Mouse (Mus musculus) lung, postnatal 25 days (tissue): ENCODE data around the gene Zic5.
"Not testable (repeated sequence)": the region's sequence is repeated elsewhere in the genome, so short reads cannot be mapped to it uniquely, and the experiment has no call there.

Experiments
- DNase-seq: peaks from one replicate; pipeline ENCODE4 v3.0.0; 2022; ENCODE audit warnings: low spot score

The Zic5 gene

GRCm38 (mm10) chr14:122463734-122464341 is 1.6 kb downstream of the Zic5 start:
- not testable (repeated sequence) for DNase-seq

GRCm38 (mm10) chr14:122463080-122463691 is 2.3 kb downstream of the Zic5 start:
- no peak for DNase-seq

DNA sequence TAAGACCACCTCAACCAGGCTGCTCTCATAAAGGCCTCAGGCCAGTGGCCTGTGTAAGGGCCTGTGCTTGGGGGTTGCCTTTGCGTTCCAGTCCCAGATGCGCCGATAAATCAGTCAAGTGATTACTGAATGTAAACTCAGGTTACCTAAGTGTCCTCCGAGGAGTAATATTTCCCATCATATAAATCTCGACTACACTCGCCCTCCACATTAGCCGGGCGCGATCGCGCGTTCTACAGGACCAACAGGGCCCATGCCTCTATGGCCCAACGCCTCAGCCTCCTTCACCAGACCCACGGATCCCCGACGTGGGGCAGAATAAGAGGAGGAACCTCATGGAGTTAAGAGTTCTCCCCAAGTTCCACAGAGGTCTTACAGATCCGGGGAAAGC is 2.8 kb downstream of the Zic5 start:
- DNase-seq: no peak

GRCm38 (mm10) chr14:122461966-122462365 is 3.5 kb downstream of the Zic5 start:
- no peak for DNase-seq

DNA sequence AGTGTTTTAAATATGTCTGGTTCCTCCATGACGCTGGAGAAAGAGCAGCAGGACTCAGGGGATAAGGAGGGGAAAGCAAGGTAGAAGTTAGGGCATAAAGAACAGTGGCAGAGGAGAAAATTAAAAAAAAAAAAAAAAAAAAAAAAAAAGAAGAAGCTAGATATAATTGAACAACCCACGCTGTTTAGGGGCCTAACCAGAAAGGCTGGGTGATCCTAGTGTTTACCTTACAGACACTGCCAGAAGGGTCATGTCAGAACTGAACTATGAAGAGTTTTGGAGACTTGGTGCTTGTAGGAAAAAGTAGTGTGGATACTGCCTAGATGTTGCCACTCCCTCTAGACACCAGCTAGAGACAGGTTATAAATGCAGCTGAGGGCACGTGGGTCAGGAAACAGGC is 4.0 kb downstream of the Zic5 start:
- DNase-seq: no peak

DNA sequence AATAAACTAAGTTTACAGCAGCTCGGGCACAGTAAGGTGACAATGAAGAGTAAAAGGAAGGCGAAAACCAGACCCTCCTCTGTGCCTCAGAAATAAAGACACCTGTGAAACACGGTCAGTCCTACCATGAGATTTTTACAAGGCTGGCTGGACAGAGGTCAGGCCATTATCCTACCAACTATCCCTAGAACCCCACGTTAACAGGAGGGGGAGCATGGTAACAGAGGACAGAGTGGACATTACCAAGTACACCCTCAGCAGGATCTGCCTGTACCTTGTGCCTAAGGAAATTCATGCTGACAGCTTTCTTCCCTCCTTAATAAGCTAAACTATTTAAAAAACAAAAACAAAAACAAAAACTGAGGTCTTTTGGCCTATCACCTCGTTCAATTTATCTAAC is 5.3 kb downstream of the Zic5 start:
- DNase-seq: no peak

- no peak for DNase-seq
Observed at GRCm38 (mm10) chr14:122459776-122460175, 5.7 kb downstream of the Zic5 start.

DNA sequence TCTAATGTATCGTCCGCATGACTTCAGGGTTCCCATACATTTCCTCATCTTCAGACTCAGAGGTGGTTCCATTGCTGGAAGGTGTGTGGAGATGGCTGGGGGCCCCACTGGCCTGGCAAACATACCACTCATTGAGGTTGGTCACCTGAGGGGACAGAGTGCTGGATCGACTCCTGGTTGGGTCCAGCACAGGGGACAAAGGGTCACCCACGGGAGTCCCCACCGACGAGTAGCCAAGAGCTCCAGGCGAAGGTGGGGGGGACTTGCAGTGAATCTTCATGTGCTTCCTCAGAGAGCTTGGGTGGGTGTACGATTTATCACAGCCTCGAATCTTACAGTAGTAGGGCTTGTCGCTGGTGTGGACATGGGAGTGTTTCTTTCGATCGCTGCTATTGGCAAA is 6.1 kb downstream of the Zic5 start:
- not testable (repeated sequence) for DNase-seq

DNA sequence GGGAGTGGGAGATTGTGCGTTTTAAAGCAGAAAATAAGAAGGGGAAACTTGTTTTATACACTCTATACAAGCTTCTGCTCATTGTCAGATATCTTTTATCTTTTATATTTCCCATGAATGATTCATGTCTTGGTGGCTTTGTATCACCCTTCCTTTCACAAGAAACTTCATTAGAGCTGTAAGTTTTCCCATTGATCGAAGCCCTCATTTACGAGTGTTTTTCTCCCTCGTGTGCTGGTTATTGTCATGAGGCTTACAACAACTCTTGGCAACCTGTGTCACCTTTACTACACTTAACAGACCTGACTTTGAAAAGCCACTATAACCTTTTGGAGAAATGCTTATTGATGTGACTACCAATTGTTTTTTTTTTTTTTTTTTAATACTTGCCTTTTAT is 9.9 kb downstream of the Zic5 start:
- DNase-seq: no peak

DNA sequence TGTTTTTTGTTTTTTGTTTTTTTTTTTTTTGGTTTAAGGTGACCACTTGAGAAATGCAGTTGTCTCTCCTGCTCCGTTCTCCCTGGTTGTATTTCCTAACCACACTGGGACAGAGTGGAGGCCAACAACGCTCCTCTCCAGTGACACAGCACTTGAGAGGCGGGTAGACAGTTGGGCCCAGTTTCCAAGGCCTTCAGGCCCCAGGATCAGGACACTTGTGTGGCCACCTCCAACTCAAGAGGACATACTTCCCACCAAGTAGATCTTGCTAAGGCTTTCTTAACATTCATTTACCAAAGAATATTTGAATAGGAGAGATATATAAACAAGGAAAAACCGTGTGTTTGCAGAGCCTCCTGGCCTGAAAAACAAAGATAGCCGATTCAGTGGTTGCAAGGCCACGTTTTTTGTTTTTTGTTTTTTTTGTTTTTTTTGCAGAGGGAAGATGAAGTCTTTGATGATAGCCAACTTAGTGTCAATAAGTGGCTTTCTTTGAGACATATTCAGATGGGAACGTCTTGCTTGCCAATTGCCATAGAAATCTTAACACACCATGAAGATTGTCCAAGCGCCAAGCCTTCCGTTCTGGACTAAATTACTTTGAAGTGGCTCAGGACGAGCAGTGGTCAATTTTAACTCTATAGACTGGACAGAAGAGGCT is 10.4 kb downstream of the Zic5 start:
- no peak for DNase-seq

- DNase-seq: no peak
Observed at GRCm38 (mm10) chr14:122453996-122454738, 11.3 kb downstream of the Zic5 start.

DNA sequence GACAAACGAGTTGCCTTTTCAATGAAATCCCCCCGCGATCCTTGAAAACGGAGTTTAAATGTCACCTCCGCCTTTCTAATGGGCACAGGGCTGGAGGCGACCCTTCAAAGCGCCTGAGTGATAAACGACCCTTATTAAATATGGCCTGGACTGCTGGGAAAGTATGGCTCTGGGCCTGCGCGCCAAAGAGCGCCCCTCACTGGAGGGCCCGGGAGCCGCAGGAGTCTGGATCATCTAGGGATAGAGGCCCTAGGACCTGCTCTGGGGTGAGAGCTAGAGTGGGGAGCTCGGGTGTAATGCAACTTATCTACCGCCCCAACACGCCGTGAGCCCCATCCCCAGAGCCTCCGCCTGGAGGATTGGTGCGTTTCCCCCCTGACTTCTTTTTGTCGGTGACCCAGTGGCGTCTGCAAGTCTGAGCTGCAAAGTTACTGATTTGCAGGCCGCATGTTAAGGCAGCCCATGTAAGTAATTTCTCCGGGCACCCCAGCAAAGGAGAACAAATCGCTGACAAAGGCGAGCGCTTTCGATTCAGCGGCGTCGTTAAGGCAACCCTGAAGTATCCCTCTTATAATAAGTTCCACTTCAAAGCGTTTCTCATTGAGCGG is 12.0 kb downstream of the Zic5 start:
- peak; percentile 42 for DNase-seq

GRCm38 (mm10) chr14:122452701-122453387 is 12.6 kb downstream of the Zic5 start:
- no peak for DNase-seq

DNA sequence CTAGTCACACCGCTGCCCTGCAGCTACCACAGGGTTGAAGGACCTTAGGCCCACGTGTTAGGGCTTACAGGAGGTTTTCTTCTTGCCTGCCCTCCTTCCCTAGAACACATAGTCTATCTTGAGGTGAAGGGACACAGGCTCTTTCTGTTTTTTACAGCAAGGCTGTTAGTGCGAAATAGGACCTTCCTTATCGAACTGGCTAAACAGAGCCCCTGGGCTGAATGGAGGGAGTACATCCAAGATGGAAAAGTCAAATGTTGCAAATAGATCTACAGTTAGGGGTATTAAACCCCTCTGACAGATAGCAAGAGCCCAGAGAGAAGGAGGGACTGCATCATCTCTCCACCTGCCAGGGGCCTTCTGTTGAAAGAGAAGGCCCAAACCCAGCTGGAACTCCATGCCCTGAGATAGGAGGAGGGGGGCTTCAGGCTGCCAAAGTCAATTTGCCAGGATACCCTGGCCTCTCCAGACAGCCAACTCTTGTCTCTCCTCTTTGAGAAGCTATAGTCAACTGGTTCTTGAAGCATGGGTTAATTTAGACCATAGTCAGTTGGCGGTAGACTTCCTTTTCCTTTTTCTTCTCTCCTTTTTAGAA is 13.8 kb downstream of the Zic5 start:
- no peak for DNase-seq

DNA sequence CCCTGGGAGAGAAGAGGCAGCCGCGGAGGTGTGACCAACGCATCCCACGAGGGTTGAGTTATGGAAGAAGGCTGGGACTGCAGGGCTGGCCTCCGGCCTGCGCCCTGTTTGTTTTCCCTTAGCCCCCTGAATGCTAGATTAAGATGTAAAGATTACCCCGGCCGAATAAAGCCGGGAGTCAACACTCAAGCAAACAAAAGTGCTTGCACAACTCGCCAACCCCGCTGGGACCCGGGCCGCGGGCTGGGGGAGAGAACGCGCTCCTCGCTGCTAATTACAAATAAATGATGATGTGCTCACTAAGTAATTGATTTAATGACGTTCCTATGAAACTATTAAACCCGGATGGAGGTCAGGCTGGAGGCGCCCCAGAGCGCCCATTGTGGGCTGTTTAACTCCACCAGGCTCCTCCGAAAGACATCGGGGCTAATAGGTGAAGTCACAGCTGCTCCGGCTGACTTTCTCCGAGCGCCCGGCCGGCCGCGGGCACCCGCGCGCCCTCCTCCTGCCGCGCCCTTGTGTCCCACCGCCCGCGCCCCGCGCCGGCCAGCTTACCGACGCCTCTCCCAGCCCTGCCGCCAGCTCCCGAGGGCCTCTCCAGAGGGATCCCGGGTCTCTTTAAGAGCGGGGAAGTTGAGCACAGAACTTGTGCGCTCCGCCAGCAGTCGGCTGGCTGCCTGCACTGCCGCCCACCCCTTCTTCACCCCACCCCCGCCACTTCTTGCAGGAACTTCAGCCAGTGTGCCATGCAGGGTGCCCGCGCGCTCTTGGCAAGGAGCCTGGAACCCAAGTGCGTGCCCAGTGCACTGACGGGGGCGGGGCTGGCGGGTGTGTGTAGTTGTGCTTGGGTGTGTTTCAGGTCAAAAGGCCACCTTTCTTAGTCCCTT is 14.7 kb downstream of the Zic5 start, which contains the start of gene Gm5089:
Gene Gm5089, minus strand, starts transcription at position 620 of the 887 bp plus-strand sequence.
- DNase-seq: peak; percentile 46

- DNase-seq: no peak
Observed at GRCm38 (mm10) chr14:122449601-122450495, 15.6 kb downstream of the Zic5 start.

- DNase-seq: no peak
Observed at GRCm38 (mm10) chr14:122436850-122437249, 28.6 kb downstream of the Zic5 start.

- no peak for DNase-seq
Observed at GRCm38 (mm10) chr14:122434039-122434438, 31.4 kb downstream of the Zic5 start.

DNA sequence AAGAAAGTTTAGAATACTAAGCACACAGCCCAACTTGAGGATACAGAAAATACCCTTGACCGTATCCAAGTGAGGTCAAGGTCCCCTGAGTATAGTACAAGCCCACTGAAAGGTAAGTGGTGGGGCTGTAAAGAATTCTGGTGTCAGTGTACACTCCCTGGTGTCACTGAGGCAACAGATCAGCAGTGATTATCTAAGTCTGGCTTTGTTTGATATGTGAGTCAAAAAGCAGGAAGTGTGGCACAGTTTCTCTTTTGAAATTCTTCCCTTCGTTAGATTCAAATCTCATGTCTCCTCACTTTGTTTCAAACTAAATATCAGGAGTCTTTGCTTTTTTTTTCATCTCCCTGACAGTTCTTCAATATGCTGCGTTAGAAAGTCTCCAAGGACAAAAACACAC is 32.9 kb downstream of the Zic5 start:
- no peak for DNase-seq
